In genomic region chr5:96629851-96630250, GRCm38 (mm10) we compare ENCODE assay signal across 13 mouse cellular contexts.
DNase-seq lines count a peak whose midpoint lies in the region; ATAC-seq and TF ChIP-seq lines count a peak whose summit lies in the region.
"Had no signal": no experiment of that assay in that cellular context is flagged by ENCODE, and none has a peak within 500 bp of the region (broad histone marks: within the 10 kb centered on the region; RNA-seq: fewer than 3 reads in every experiment).

No protein-coding gene starts in this region.

- H3K4me2 ChIP-seq in hindbrain, embryonic 11.5 days (replicated peaks; ENCODE audit: low read depth, low read length) = no peak overlapping the region
- no peak overlapping the region for H3K4me2 ChIP-seq in forebrain, embryonic 13.5 days
- H3K4me2 ChIP-seq in forebrain, postnatal 0 days (ENCODE audit: low read depth) = no peak overlapping the region
- H3K4me2 ChIP-seq in midbrain, embryonic 14.5 days (ENCODE audit: low read length) = no peak overlapping the region
- H3K4me2 ChIP-seq: embryonic facial prominence, embryonic 15.5 days had no signal

- H3K9ac ChIP-seq in hindbrain, embryonic 11.5 days (ENCODE audit: low read depth, low read length) = no peak overlapping the region
- no peak overlapping the region for H3K9ac ChIP-seq in forebrain, embryonic 13.5 days
- no peak overlapping the region for H3K9ac ChIP-seq in forebrain, postnatal 0 days
- no peak overlapping the region for H3K9ac ChIP-seq in midbrain, embryonic 14.5 days (replicated peaks; ENCODE audit: low read length)
- H3K9ac ChIP-seq: embryonic facial prominence, embryonic 15.5 days; liver, embryonic 14.5 days had no signal

- no peak for DNase-seq in hindbrain, embryonic 11.5 days (ENCODE audit: low spot score)
- no peak for DNase-seq in hindbrain, embryonic 10.5 days (ENCODE audit: low spot score)
- DNase-seq in forebrain, postnatal 0 days = peak; percentile 9
- DNase-seq in midbrain, embryonic 14.5 days = peak; percentile 54
- DNase-seq in adrenal gland, adult (ENCODE audit: inconsistent age in 2 of 2, low spot score in 1 of 2) = no peak
- DNase-seq in urinary bladder, postnatal 4 days (ENCODE audit: low spot score in 2 of 2) = no peak
- DNase-seq: cerebellum, postnatal 25 days; kidney, adult 8-10 months; lung, postnatal 36 days had no signal

- 77% methylated on average over 8 of the region's 8 CpGs for WGBS in hindbrain, embryonic 11.5 days
- WGBS in hindbrain, embryonic 10.5 days = 77% methylated on average over 8 of the region's 8 CpGs
- 59% methylated on average over 8 of the region's 8 CpGs for WGBS in forebrain, embryonic 13.5 days
- 46% methylated on average over 8 of the region's 8 CpGs for WGBS in forebrain, postnatal 0 days
- WGBS in midbrain, embryonic 14.5 days = 56% methylated on average over 8 of the region's 8 CpGs

- TF ChIP-seq CTCF in forebrain, postnatal 0 days (IDR thresholded peaks at IDR 0.05; ENCODE audit: low read depth) = no peak

- ATAC-seq in hindbrain, embryonic 11.5 days (ENCODE audit: low FRiP score) = peak; percentile 79
- peak; percentile 90 for ATAC-seq in forebrain, embryonic 13.5 days
- ATAC-seq in forebrain, postnatal 0 days = peak; percentile 81
- peak; percentile 48; the same call in 1 of the 2 replicates for ATAC-seq in midbrain, embryonic 14.5 days (ENCODE audit: low FRiP score, low TSS enrichment)
- ATAC-seq: Patski had no signal

- H3K9me3 ChIP-seq in hindbrain, embryonic 11.5 days (ENCODE audit: control insufficient read depth, low read length) = no peaks in the 10 kb centered on the region
- no peaks in the 10 kb centered on the region for H3K9me3 ChIP-seq in hindbrain, embryonic 10.5 days
- H3K9me3 ChIP-seq in forebrain, embryonic 13.5 days (replicated peaks) = no peaks in the 10 kb centered on the region
- no peaks in the 10 kb centered on the region for H3K9me3 ChIP-seq in forebrain, postnatal 0 days (ENCODE audit: low read length)
- no peaks in the 10 kb centered on the region for H3K9me3 ChIP-seq in midbrain, embryonic 14.5 days (ENCODE audit: control insufficient read depth, low read length)
- H3K9me3 ChIP-seq: embryonic facial prominence, embryonic 15.5 days had no signal

- H3K27me3 ChIP-seq in hindbrain, embryonic 11.5 days (ENCODE audit: control insufficient read depth, insufficient read depth, low read length) = no peaks in the 10 kb centered on the region
- H3K27me3 ChIP-seq in hindbrain, embryonic 10.5 days (ENCODE audit: insufficient read depth, poor library complexity, severe bottlenecking) = no peaks in the 10 kb centered on the region
- no peaks in the 10 kb centered on the region for H3K27me3 ChIP-seq in forebrain, embryonic 13.5 days
- no peaks in the 10 kb centered on the region for H3K27me3 ChIP-seq in forebrain, postnatal 0 days (ENCODE audit: insufficient read depth, low read length)
- H3K27me3 ChIP-seq in midbrain, embryonic 14.5 days (ENCODE audit: control insufficient read depth, insufficient read depth, low read length) = no peaks in the 10 kb centered on the region
- H3K27me3 ChIP-seq: embryonic facial prominence, embryonic 15.5 days; Patski had no signal

- no peak overlapping the region for H3K4me3 ChIP-seq in hindbrain, embryonic 11.5 days (ENCODE audit: low read depth, low read length)
- no peak overlapping the region for H3K4me3 ChIP-seq in hindbrain, embryonic 10.5 days
- H3K4me3 ChIP-seq in forebrain, embryonic 13.5 days = no peak overlapping the region
- H3K4me3 ChIP-seq in forebrain, postnatal 0 days (ENCODE audit: low read depth, low read length) = no peak overlapping the region
- H3K4me3 ChIP-seq in midbrain, embryonic 14.5 days (replicated peaks; ENCODE audit: low read depth, low read length) = no peak overlapping the region
- H3K4me3 ChIP-seq: embryonic facial prominence, embryonic 15.5 days had no signal

- H3K36me3 ChIP-seq in hindbrain, embryonic 11.5 days (ENCODE audit: control insufficient read depth, insufficient read depth, low read length) = no peaks in the 10 kb centered on the region
- no peaks in the 10 kb centered on the region for H3K36me3 ChIP-seq in hindbrain, embryonic 10.5 days
- no peaks in the 10 kb centered on the region for H3K36me3 ChIP-seq in forebrain, embryonic 13.5 days (ENCODE audit: poor library complexity, severe bottlenecking)
- no peaks in the 10 kb centered on the region for H3K36me3 ChIP-seq in forebrain, postnatal 0 days (ENCODE audit: insufficient read depth)
- H3K36me3 ChIP-seq in midbrain, embryonic 14.5 days (ENCODE audit: control insufficient read depth, insufficient read depth, low read length) = no peaks in the 10 kb centered on the region
- H3K36me3 ChIP-seq: embryonic facial prominence, embryonic 15.5 days had no signal

- no peak overlapping the region for H3K27ac ChIP-seq in hindbrain, embryonic 11.5 days (ENCODE audit: low read depth, low read length)
- H3K27ac ChIP-seq in hindbrain, embryonic 10.5 days = no peak overlapping the region
- H3K27ac ChIP-seq in forebrain, embryonic 13.5 days = no peak overlapping the region
- no peak overlapping the region for H3K27ac ChIP-seq in forebrain, postnatal 0 days (ENCODE audit: low read depth, low read length)
- H3K27ac ChIP-seq in midbrain, embryonic 14.5 days (replicated peaks; ENCODE audit: low read depth, low read length) = peak overlapping the region; percentile 26; the same call in 1 of the 2 replicates
- H3K27ac ChIP-seq: embryonic facial prominence, embryonic 15.5 days; liver, embryonic 14.5 days had no signal

- no peaks in the 10 kb centered on the region for H3K4me1 ChIP-seq in hindbrain, embryonic 11.5 days (replicated peaks; ENCODE audit: control insufficient read depth, insufficient read depth, low read length)
- no peaks in the 10 kb centered on the region for H3K4me1 ChIP-seq in hindbrain, embryonic 10.5 days (replicated peaks)
- peaks cover 5% of the 10 kb centered on the region for H3K4me1 ChIP-seq in forebrain, embryonic 13.5 days
- no peaks in the 10 kb centered on the region for H3K4me1 ChIP-seq in forebrain, postnatal 0 days (ENCODE audit: insufficient read depth)
- H3K4me1 ChIP-seq in midbrain, embryonic 14.5 days (ENCODE audit: control insufficient read depth, insufficient read depth, low read length) = peaks cover 6% of the 10 kb centered on the region; the same call in 1 of the 2 replicates
- H3K4me1 ChIP-seq: embryonic facial prominence, embryonic 15.5 days had no signal

Comparison
In these comparisons a context has a peak if more than half of its experiments do, and no peak if none do; other contexts are left out.
1. DNase-seq: peak in forebrain, postnatal 0 days (single experiment) and midbrain, embryonic 14.5 days (single experiment); none in hindbrain, embryonic 11.5 days (single experiment), hindbrain, embryonic 10.5 days (single experiment), adrenal gland, adult (0 of 2) and urinary bladder, postnatal 4 days (0 of 2).
2. Peak in every context shown above with its lines, with median percentiles within 50 percentile points of each other: ATAC-seq.